Mouse (Mus musculus) layer of hippocampus, postnatal 10 days (tissue): ENCODE data around the gene Agmat. TPM values are rescaled to one million over a fixed set of nuclear protein-coding genes. Genes with fewer than 3 reads are reported as not detected.

Experiments
- DNase-seq, 2 experiments: peaks; one replicate each; pipeline ENCODE4 v3.0.0; 2021; ENCODE audit warnings: low spot score in 2 of 2
- long read RNA-seq: library from polyadenylated mRNA; stranded (forward); transcript quantifications from one replicate; pipeline ENCODE4 v2.0.0, GENCODE M21; 2023
- total RNA-seq, 2 experiments: library from RNA; stranded (reverse); gene quantifications; 2 replicates each; pipeline ENCODE4 v1.2.3; 2021

Gene Agmat
- total RNA-seq, result not detected
- long read RNA-seq, partial matches to known transcripts, result 1 of 1 reads
- long read RNA-seq, other reads (novel, unspliced or antisense), result 0 of 1 reads

DNA sequence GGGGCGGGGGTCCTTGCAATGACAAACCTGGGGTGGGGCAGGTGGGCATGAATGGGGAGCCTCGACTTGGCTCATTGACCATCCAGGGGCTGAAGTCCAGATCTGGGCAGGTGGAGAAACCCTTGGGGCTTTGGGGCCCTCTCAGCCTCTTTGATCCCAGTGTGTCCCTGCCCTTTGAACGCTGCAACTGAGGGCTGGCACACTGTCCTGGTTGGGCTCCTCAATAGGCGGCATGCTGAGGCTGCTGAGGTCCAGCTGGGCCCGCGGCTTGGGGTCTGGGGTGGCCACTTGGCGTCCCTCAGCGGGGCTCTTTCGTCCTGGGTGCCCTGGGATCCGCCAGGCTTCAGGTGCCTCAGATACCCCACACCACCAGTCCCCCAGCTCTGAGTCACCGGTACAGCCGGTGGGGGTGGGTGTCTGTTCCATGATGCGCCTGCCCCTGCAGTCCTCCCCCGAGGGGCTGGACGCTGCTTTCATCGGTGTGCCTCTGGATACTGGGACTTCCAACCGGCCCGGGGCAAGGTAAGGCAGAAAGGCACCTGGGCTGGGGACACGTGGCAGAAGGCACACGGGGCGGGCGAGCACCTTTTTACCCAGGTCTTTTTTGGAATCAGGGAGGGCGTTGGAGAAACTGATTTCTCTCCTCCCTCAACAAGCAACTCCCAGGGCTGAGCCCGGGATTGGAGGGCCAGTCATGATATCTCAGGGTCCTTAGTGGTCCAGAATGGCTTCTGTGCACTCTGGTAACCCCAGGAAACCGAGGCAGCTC lies at the start of gene Agmat:
TSS of gene Agmat (plus strand) at position 95 of the 769 bp plus-strand sequence.
- DNase-seq, result no peak

DNA sequence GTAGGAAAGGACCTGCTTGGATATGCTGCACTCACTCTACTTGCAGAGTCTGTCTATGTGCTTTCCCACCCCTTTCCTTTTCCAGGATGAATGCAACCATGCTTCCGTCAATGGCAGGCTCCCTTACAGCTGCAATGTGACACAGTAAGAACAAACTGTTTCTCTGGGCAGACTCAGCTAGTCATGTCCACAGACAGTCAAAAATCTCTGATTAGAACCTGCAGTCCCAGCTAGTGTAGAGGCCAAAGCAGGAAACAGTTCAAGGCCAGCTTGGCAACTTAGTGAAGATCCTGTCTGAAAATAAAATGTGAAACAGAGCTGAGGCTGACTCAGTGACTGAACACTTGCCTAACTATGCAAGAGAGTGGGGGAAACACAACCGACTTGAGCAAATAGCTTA lies 41.8 kb upstream of the Agmat start:
- DNase-seq, result no peak

DNA sequence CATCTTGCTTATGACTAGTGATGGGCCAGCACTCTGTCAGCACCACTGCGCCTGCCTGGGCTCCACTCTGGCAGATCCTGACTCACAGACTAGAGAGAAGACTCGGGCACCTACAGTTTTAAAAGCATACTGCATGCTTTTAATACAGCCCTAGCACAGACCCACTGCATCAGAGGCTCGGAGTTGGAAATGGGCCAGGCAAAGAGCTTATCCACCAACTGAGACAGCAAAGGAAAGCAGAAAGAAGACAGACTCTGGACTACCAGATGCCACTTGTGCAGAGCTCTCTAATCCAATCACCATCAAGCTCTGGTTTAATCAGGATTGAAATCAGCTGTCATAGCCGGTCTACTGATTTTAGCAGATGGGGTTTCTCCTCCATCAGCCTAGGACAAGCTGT lies 41.1 kb upstream of the Agmat start:
- peak; percentile 74 to 76 for DNase-seq

DNA sequence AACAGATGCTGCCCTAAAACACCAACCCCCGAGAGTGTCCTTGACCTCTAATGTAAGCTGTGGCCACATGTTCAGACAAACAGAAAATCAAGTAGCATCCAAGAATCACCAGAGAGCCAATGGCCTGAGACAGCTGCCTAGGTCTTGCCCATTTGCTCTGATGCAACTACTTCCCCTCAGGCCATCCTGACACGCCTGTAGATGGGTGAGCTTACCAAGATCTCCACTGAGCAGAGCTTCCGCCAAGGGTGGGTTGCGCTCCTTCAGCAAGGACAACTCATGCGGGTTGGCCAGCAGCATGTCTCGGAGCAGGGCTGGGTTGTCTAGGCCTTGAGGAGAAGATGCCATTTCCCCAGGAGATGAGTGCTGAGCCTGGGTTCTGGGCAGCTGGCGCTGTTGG lies 38.5 kb upstream of the Agmat start:
- DNase-seq, result no peak

DNA sequence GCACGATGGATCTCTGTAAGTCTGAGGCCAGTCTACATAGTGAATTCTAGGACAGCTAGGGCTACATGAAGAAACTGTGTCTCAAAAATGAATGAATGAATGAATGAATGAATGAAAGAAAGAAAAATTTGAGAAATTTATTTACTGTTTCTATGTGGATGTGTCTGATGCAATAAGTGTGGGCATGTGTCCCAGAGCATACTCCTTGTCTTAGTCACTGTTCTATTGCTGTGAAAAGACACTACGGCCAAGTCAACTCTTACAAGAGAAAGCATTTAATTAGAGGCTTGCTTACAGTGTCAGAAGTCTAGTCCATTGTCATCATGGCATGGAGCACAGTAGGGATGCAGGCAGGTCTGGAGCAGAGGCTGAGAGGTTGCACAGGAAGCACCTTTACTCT lies 37.5 kb upstream of the Agmat start:
- DNase-seq, result no peak

DNA sequence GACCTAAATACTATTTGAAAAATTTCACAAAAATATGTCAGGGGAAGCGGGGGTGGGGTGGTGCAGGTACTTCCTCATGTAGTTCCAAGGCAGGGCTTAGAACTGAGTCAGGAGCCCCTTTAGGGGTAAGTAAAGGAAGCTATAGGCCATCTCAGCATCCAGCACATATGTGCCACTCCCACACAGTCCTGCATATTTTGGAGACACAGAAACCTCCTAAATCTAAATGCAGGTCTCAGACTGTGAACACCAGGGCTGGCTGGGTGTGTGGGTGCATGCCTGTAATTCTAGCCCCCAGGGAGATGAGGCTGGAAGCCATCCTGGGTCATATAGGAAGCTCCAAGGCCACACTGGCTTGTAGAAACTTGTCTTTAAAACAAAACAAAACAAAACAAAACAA lies 35.2 kb upstream of the Agmat start:
- DNase-seq, result no peak

DNA sequence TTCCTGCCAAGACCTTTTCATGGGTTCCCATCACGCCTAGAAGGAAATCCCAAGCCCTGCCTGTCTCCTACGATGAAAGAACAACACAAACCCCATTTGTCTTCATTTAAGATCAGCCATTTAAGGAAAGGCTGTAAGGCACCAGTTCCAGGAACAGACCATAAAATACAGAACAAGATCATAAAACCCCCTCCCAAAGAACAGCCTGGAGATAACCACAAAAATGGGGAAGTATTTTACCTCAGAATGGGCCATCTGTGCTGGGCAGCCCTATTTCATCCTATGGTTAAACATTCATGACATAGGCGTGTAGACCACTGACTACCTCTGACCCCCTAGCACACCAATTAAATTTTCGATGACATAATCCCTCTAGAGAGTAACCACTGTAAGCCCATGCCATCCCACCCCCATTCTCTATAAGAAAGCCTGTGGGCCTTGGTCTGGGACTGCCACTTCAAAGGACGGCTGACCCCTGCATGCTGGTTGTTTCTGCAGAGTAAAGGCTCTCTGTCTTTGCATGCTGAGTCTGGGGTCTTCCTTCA lies 32.8 kb upstream of the Agmat start:
- DNase-seq, result no peak

DNA sequence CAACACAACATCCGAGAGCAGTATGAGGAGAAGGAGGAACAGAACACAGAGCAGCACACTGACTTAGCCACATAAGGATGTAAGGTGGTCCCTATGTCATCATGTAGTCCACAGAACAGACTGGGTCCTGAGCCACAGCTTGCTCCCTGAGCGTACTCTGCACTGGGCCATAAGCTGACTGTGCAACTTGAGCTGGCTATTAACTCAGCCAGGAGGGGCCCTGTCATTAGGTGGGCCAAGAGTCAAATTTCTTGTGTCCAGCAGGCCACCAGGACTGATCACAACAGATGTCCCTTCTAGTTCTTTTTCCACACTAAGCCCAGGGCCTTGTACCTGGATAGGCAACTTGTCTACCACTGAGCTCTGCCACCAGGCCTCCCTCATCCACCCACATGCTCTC lies 31.4 kb upstream of the Agmat start:
- no peak for DNase-seq

DNA sequence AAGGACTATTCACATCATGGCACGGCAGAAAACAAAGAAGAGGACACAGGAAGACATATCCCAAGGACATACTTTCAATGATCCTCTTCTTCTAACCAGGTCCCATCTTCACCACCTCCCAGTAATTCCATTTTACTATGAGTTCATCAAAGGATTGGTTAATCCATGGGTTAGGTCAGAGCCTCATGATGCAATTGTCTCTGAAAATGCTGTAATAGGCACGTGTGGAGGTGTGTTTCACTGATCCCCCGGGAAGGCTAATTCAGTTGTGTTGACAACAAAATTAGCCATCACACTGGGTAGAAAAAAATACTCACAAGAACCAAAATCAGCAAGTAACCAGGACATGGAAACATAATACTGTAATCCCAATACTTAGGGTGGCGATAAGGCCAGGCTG lies 28.8 kb upstream of the Agmat start:
- no peak for DNase-seq

DNA sequence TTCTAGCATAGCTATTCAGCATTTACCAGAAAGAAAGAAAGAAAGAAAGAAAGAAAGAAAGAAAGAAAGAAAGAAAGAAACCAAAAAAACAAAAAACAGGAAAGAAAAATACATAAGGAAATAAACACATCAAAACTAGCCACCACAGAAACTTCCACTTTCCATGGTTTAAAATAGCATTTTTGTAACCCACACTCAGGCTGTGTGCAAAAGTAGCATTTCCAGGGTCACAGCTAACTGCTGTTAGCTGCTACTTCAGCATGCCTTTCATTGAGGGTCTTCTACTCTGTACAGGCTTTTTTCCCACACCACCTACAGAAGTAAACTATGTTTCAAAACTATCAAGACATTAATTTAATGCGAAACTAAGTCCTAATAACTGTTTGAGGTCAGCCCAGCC lies 27.2 kb upstream of the Agmat start:
- no peak for DNase-seq

DNA sequence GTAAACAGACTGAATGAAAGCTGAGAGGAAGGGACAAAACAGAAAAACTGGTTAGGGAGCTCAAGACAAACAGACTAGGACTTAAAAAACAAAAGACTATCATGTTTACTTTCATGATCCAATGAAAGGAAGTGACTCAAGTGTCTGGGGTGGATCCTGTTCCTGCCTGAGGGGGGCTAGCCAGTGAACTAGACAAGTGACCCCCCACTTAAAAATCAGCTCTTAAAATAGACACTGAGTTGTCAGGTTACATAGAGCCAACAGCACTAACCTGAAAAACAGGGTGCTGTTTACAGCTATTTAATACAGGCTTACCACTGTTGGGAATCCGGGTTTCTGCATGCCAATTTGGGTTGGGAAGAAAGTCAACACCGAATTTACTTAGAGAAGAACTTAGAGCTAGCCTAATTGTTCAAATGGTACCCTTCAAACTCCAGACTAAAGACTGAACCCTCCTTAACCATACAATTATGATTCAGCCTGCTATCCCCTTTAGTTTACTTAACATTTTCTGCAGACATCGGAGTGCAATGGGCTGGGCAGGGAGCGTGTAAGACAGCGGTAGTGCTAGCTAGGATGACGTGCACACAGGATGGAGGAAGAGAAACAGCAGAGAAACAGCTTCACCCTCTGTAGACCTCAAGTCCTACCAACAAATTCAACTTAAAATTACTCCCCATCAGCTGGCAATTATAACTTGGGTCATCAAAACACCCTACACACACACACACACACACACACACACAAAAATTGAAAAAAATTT lies 25.5 kb upstream of the Agmat start:
- DNase-seq, result no peak

DNA sequence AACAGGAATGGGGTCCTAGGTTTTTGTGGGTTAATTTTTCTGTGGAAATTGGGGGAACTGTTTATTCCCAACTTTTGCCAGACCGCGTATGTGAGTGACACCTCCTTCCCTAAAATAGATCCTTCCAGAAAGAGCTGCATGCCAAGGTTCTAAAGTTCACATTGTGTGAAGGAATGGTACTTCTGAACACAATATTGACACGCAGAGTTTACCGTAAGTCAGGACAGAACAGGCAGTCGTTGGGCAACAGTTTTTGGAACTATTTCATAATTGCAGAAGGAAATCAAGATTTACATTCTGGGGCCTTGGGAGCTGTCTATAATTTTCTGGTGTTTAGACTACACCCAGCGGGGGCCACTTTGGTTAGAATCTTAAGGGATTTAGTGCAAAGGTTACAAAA lies 24.5 kb upstream of the Agmat start:
- no peak for DNase-seq

DNA sequence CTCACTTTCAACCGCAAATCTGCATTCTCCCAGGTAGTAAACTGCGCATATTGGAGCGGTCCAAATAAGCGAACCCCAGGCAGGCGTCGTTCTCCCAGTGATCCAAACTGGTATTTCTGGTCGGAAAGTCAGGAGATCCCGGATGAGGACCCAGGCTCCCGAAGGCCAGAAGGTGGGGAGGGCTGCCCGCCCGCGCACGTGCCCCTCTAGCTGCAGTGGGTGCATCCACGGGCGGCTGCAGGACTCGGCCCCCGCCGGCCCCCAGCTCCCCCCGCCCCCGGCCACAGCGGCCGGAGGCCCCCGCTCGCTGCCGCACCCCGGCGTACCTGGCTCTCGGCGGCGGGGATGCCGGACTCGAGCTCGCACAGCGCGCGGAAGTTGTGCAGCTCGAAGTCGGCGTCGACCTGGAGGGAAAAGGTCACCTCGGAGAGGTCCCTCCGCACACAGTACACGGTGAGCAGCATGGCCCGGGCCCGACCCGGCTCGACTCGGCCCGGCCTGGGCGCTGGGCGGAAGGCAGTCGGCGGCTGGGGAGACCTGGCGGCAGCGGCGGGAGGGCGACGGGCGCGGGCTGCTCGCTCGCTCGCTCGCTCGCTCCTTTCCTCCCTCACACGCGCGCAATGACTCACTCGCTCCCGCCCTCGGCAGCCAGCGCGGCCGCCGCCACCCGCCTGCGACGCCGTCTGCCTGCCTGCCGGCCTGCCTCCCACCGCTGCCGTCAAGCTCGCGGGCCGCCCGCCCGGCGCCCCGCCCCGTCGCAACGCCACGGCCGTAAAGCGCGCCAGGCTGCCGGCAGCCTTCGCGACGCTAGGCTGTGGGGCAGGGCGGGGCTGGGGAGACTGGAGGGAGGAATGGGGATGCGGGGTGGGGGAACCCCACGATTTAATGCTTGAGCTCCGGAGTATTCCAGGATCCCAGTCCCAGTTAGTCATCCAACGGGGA lies 23.5 kb upstream of the Agmat start, which contains the start of gene Ddi2:
TSS of gene Ddi2 (minus strand) at position 689 of the 942 bp plus-strand sequence.
- peak; percentile 87 to 93 for DNase-seq

DNA sequence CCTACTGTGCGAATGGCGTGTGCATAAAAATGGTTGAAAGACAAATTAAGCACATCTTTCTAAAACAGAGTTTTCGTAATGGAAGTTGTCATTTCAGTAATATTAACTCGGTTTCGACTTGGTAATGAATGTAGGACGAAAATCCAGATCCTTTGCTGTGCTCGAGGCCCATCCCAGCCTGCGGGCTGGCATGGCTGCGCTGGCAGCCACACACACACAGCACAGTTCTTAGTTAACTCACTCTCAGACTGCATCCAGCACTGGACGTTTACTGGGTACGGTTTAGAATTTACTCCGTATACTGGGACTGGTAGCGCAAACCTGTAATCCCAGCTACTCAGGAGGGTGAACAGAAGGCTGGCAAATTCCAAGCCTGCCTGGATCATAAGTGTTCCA lies 22.8 kb upstream of the Agmat start:
- DNase-seq, result peak in 1 of 2 experiments; percentile 18

DNA sequence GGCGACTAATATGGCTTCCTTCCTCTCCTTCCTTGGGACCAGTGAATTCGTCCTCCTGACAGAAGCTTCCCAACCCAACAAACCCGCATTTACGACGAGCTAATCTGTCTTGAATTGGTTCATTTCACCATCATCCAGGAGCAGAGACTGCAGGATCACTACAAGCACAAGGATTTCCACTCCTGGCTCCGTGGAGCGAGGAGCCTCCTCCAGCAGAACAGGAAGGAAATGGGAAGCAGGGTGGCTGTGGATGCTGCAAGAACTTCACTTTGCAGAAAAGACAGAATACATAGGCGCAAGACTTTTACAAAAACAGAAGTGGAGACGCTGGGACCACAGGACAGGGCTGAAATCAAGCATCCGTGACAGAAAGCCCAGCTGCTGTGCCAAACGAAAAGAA lies 21.9 kb upstream of the Agmat start:
- no peak for DNase-seq

DNA sequence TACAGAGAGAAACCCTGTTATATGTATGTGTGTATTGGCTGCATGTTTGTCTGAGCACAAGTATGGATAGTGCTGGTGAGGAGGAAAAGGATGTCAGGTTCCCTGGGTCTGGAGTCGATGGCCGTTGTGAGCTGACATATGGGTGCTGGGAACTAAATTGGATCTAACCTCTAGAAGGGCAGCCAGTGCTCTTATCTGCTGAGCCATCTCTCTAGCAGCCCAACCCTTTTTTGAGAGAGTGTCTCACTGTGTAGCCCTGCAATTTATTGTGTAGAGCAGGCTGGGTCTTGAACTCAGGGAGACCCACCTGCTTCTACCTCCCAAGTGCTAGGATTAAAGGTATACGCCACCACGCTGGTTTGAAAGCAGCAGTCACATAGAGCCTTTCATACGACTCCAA lies 21.2 kb upstream of the Agmat start:
- no peak for DNase-seq

DNA sequence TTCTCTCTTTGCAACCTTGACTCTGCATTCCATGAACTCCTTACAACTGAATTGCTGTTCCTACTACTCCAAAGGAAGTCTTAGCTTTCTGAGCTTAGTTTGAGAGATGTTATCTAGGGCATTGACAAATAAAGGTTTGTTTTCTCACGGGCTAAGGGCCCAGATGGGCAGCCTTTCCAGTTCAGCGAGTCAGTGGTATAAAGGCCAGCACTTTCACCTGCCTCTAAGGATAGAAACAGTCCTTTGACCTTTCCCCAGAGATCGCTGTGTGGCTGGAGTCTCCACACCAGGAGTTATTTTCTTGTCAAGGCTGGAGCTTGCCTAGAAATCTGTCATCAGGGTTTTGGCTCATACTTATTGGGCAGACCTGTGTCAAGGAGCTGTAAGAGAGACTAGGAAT lies 20.7 kb upstream of the Agmat start:
- DNase-seq, result no peak

DNA sequence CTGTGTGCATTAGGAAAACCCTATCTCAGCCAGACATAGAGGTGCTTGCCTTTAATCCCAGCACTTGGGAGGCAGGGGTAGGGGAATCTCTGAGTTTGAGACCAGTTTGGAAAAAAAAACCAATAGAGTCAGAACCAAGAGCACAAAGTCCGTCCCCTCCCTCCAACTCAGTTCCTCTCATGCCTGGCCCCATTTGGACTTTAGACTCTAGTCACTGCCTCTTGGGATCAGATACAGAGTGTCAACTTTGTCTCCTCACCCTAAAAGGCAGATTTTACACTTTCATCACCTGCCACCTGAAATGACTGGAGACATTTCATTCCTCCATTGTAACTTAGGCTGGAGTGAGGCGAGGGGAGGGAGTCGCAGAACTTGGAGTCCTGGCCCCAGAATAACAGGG lies 17.2 kb upstream of the Agmat start:
- DNase-seq, result no peak

DNA sequence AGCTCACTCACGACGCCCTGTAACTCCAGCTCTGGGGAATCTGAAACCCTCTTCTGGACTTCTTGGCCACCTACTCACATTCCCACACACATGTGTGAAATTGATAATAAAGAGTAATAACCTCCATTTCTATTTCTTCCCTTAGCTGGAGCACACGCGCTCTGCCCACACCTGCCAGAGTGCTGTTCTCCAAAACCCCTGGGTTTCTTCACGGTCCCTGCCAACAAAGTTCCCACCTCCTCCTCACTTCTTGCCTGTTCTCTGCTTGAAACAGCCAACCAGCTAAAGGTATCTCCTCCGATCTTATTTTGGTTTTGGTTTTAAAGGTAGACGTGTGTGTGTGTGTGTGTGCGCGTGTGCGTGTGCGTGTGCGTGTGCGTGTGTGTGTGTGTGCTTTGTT lies 16.1 kb upstream of the Agmat start:
- no peak for DNase-seq

DNA sequence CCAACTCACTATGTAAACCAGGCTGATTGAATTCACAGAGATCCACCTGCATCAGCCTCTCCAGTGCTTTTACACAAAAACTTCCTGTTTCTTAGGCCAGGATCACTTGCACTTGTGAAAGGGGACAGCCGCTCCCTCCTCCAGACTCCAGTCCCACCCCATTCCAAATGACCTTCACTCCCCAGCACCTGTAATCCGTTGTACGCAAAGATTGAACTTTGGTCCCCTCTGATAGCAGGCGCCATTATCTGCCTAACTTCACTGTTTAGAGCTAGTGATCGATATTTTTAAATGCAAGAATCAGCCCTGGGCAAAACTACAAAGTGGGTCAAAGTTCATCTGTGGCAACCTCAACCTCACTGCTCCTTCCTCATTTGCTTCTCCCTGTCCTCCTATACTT lies 14.7 kb upstream of the Agmat start:
- no peak for DNase-seq
